Mouse (Mus musculus) erythroid progenitor cell, adult 5-6 weeks (primary cell): ENCODE results near the gene Rab35. TPM values are rescaled to one million over a fixed set of nuclear protein-coding genes. Genes with fewer than 3 reads are reported as not detected.

ENCODE experiments used
- ATAC-seq: replicated peaks from 2 replicates; pipeline ENCODE4 v1.8.0; 2016; ENCODE audit warnings: moderate number of reproducible peaks, mild to moderate bottlenecking, moderate TSS enrichment, inconsistent platforms; ENCODE audit not compliant: poor library complexity, low FRiP score, severe bottlenecking
- total RNA-seq, 2 experiments: library from RNA; stranded (forward) in 1 of 2; stranded (reverse) in 1 of 2; fragments of 150-400 nt in 1 of 2; fragments of 186-747, 209-891 nt in 1 of 2; gene quantifications; 2 replicates each; pipeline versions ENCODE4 v1.2.3 to v1.2.4; 2015 to 2017; ENCODE audit warnings: low replicate concordance in 2 of 2

The Rab35 gene
- total RNA-seq (2015; ENCODE audit: low replicate concordance) (33.5 and 53.7 TPM in 2 replicates), total RNA-seq (2017; ENCODE audit: low replicate concordance) (46.8 and 49.4 TPM in 2 replicates)

DNA sequence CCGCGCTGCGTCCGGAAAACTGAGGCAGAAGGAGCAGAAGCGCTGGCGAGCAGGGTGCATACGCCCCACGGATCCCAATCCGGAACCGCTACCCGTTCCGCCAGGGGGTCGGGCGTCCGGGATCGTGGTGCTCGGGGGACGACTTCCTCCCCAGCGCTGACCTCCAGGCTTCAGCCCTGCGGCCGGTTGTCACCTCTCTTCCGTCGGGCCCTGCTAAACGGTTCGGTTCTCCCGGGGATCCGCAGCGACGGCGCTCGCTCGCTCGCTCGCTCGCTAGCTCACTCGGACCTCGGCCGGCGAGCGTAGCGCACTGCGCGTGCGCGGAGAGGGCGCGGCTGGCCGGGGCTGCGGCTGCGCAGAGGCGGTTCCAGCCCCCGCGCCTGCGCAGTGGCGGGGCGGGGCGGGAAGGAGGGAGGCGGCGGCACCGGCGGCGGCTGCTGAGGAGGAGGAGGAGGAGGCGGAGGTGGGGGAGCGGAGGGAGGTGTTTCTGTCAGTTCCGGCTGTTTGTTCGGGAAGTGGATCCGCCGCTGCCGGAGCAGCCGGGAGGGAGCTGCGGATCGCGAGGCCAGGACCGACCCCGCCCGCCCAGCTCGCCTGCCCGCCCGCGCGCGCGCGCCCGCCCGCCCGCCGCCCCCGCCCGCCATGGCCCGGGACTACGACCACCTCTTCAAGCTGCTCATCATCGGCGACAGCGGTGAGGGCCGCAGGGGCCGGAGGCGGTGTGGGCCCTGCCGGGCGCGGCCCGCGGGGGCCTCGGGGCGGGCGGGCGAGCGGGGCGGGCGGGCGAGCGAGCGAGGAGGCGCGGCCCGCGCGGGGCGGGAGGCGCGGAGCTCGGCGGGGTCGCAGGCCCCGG lies at the start of gene Rab35:
Gene Rab35, plus strand, starts transcription at position 404 of the 853 bp plus-strand sequence.
- ATAC-seq, result peak; percentile 82

DNA sequence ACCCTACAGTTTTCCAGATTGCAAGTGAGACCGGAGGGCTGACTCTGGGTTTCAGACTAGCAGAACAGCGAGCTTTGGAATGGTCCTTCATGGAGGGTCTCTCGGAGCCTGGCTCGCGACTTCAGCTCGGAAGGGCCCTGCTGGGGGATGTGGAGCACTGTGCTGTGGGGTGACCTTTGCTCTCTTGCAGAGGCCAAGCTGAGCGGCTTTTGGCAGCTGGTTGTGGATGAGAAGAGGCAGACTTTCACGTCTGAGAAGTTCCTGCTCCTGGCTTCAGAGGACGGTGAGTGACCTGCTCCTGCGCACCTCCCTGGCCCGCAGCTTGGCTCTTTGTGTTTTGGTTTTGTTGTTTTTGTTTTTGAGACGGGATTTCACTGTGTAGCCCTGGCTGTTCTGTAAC lies 46.1 kb upstream of the Rab35 start:
- ATAC-seq, result no peak

DNA sequence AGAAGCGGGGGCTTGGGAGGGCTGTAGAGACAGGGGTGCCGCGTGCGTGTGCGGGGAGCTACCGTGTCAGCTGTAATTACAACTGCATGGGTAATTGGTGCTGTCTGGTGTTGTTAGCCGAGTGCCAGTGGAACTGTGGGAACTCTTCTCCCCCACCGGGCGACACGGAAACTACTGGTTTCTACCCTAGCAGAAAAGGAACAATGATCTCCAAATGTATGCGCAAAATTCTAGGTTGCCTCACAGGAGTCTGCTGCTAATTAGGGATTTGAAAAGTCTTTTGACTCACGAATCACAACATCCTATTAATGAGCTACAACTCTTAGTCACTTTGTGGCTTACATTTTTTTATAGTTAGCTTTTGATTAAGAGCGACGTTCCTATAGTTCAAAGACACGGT lies 45.5 kb upstream of the Rab35 start:
- no peak for ATAC-seq

DNA sequence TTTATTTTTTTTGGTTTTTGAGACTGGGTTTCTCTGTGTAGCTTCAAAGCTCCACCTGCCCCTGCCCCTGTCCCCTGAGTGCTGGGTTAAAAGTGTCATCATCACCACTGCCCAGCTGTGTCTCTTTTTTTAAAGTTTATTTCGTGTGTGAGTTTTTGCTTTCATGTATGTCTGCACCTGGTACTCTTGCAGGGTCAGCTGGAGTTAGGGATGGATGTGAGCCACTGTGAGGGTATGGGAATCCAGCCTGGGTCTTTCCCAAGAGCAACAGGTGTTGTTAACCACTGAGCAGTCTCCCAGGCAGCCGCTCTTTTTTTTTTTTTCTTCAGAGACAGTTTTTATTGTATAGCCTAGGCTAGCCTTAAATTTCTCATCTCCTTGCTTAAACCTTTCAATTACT lies 44.9 kb upstream of the Rab35 start:
- no peak for ATAC-seq

DNA sequence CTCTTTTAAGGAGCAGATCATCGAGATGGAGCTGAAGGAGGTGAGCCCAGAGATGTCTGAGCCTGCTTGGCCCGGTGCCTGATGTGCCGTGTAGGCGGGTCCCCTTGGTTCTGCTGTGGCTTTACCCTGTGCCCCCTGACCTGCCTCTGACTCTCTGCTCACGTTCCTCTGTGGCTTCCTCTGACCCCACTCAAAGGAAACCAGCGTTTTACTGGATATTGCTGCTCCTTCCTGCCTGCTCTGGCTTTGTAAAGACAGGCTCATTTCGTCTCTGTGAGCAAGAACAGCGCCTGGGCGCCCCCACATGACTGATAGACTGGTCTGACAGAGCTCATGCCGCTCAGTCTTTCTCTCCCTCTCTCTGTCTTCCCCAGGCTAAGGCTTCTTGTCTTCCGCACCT lies 40.7 kb upstream of the Rab35 start:
- no peak for ATAC-seq

DNA sequence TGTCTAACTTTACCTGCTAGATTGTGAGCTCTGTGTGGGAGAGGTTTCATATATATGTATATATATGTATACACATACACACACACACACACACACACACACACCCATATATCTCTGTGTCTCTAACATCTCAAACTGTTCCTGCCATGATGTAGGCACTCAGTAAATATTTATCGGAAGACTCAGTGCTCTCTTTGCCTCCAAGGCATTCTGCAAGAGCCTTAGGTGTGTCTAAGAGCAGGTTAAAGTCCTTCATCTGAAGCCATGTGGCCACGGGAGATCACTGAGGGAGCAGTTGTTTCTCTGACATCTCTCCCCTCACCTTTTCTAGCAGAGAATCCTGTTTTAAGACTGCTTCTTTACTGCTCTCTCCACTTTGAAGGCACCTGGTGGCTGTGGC lies 40.2 kb upstream of the Rab35 start:
- no peak for ATAC-seq

DNA sequence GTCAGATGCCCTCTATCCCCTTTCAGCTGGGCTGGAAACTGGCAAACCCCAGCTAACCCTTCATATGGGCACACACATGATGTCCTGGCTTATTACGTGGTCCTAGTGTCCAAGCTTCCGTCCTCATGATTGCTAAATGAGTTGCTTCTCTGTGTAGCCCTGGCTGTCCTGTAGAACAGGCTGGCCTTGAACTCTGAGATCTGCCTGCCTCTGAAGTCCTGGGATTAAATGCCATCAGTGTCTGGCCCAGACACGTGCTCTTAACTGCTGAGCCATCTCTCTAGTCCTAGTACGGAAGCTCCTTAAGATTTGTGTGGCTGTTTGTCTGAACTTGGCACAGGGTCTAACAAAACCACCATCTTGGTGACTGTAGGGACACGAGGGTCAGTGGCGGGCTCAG lies 28.1 kb upstream of the Rab35 start:
- ATAC-seq, result no peak

DNA sequence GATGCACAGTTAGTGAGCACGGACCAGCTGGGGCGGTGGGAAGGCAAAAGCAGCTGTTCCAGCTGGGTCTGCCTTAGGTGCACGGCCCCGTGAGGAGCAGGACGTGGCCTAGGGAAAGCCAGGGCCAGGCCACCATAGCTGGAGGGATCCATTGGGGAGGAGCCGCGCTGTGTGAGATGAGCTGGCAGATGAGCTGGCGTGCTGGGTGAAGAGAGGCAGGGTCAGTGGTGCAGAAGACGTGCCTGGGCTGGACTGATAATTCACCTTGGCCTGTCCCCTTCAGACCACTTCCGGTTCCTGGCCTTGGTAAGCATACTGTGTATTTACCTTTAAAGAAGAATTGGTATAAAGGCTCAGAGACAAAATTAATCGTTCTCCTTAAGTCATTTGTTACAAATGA lies 20.1 kb upstream of the Rab35 start:
- ATAC-seq, result peak; percentile 77

DNA sequence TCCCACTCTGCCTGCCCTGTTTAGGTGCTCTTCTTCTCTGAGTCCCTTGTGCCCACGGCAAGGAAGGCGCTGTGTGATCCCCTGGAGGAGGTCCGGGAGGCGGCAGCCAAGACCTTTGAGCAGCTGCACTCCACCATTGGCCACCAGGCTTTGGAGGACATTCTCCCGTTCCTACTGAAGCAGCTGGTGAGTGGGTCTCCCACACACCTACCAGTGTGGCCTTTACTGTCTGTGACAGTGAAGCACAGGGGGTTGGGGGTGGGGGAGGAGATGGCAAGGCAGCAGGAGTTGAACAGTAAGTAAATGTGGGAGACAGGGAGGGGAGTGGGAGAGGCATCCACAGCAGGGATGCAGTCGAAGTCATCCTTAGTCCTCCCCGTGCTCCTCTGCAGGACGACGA lies 18.4 kb upstream of the Rab35 start:
- ATAC-seq, result no peak

DNA sequence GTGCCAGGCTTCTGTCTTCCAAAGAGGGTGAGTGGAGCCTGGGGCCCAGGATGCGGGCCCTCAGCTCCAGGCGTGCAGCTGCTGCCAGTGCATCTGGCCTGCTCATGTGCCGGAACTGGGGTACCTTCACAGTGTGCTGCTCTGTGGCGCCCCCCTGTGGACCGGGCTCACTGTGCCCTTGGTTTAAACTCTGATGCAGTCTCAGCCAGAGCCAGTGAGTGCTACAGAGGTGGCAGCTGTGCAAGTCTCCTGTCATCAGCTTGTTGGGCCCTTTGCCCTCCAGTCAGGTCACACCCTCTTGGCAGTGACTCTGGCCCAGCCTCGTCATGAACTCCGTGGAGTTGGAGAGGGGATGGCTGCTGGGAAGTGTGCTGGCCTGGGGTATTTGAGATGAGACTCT lies 16.8 kb upstream of the Rab35 start:
- ATAC-seq, result peak; percentile 33; the same call in 1 of the 2 replicates

DNA sequence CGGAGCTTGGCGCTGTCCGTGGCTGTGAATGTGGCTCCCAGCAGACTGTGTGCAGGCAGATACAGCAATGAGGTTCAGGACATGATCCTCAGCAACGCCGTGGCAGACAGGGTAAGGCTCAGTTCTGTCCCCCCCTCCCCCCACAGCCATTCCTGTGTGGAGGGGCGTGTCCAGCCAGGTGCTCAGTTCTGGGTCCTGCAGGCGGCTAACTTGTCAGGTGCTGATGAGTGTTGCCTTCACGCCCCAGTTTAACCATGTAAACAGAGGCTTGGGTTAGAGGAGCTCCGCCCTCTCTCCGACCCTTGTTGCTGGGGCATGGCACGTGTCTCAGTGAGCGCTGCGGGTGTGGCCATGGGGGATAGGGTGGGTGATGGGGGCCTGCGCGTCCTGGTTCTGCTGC lies 12.0 kb upstream of the Rab35 start:
- no peak for ATAC-seq

DNA sequence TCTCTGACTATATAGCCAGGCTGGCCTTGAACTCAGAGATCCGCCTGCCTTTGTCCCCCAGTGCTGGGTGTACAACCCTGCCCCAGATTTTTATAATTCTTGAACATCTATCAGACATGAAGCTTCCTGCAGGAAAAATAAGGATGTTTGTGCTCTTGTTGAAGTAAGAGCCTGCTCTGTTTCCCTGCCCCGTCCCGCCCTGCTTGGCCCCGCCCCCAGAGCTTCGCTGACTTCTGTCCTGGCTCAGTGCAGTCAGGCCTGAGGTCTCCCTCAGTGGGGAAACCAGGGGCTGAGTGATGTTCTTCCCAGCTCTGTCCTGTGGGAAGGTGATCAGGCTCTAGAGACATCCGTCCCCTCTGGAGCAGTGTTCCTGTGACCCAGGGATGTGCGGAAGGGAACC lies 9.0 kb upstream of the Rab35 start:
- ATAC-seq, result peak; percentile 31; the same call in 1 of the 2 replicates

DNA sequence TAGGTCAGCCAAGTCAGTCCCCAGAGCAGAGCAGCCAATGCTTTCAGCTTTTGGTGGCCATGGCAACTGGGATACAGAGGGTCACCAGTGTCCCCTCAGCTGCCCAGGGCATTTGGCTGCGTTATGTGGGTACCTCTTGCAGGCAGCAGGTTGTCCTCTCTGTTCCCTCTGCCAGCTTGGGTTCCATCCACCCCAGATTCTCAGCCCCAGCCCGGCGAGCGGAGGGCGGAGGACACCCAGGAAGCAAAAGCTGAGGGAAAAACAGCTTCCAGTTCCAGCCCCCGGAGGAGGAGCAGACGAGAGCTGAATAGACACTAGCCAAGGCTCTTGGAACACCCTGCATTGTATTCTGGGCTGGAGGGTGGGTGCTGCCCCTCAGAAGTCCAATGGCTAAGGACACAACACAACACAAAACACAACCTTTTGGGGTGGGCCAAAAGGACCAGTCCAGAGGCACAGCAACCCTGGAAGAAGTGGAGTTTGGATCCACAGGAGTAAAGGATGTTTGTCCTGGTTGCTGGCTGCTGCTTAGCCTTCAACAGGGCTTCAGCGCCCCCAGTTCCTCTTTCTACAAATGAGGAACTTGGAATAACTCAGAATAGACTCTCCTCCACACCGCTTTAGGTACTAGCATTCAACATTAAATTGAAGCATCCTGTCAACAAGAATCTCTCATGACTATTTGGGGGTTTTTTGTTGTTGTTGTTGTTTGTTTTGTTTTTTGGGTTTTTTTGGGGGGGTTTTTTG lies 7.8 kb upstream of the Rab35 start:
- no peak for ATAC-seq

DNA sequence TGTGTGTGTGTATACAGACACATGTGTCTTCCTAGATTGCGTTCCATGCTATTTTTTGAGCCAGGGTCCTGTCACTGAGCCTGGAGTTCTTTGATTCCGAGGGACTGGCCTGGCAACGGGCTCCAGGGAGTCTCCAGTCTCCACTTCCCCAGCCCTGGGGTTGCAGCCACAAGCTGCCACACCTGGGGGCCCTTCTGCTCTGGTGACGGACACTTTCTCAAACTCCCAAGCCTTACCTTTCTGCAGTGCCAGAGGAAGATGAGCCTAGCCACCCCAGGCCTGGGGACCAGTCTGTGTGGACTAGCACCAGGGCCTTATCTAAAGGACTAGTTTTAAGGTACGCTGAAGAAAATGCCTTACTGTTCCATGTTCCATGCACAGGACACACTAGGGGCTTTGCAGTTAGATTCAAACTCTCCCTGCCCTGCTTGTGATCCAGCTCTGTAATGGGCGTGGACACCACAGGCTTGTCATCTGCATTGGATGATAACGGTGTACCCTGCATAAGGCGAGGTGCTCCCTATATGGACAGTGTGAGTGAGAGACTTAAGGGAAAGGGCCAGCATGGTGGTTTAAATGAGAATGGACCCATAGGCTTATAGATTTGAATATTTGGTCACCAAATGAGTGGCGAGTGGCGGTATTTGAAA lies 5.3 kb upstream of the Rab35 start:
- peak; percentile 90 for ATAC-seq

DNA sequence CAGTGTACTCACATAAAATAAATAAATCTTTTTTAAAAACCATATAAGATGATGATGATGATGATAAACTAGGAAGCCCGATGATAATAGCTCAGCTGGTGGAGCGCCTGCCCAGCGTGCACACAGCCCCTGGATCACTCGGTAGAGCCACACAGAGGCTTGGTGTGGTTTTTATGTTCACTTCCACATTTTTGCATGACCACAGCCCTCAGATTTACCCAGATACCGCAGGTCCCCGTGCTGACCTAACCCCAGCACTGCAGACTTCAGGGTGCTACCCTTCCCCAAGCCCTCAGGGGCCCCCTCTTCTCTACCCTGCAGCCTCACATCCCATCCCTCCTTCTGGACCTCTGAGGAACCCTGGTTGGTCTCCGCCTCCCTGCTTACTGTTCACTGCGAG lies 3.6 kb upstream of the Rab35 start:
- no peak for ATAC-seq

DNA sequence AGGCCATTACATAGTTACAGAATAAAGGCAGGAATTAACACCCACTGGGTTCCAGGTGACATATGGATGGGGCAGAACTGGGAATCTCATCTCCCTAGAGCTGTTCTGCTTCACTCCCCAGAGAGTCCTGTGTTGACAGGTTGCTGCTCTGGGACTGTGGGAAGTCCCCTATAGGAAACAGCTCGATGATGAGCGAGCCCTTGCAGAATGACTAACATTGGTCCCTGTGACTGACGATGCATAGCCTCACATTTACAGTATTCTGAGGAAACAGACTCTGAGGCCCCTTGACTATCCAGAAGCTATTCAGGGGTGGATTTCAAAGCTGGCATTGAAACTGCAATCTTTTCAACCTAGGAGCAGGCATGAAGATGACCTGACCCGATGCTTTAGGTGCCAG lies 2.0 kb upstream of the Rab35 start:
- ATAC-seq, result no peak

DNA sequence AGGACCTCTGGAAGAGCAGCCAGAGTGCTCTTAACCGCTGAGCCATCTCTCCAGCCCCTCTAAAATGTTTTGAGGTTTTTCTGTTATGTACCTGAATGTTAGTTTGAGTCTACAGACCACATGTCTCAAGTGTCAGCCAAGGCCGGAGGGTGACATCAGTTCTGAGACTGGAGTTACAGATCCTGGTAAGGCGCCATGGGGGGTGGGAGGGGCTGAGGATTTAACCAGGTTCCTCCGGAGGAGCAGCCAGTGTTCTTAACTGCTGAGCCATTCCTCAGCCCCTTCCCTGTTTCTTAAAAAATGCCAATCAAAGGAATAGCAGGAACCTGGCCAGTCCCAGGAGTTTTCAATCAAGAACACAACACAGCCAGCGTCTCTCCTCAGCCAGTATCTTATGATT lies 1.4 kb upstream of the Rab35 start:
- ATAC-seq, result no peak

DNA sequence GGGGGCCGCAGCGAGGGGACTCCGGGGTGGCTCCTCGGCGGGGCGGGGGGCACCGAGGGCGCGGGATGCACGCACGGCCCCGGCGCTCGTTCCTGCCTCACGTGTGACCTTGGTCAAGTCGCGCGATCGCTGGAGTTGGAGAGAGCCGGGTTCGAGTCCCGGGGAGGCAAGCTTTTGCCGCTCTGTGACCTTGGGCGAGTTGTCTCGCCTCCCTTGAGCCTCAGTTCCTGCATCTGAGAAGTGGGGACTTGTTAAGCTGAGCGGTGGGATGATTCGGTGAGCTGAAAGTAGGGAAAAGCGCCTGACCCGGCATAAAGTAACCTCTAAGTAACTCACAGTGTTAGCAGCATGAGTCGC lies 628 bp downstream of the Rab35 start:
- no peak for ATAC-seq

DNA sequence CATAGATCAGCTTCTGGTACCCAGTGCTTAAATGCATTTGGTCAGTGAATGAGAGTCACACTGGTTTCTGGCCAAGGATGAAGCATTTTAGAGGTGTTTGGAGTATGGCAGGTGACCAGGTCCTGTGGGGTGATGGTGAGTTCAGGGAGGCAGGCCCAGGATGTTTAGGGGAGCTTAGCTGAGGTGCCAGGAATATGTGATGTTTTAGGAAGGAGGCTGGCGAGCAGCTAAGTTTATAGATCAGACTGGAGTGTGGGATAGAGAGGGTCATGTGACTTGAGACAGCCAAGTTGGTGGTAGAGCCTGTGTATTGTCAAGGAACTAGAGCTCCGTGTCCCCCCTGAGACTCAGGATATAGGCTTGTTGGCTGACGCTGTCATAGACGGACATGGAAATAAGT lies 1.4 kb downstream of the Rab35 start:
- no peak for ATAC-seq

DNA sequence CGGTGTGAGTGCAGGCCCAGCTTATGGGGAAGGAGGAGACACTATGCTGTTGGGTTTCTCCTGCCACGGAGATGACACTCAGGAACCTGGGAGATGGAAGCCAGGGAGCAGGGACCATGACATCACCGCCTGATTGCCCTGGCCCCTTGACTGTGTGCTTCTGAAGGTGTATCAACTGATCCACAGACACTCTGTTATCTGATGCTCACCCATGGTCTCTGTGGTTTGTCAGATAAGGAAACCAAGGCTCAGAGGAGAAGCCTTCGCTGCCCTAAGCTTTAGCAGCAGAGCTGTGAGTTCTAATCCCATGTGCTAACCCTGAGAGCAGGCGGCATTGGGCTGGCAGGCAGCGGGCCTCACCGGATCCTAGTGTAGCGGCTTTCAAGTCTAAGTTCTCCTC lies 2.3 kb downstream of the Rab35 start:
- ATAC-seq, result peak; percentile 30

DNA sequence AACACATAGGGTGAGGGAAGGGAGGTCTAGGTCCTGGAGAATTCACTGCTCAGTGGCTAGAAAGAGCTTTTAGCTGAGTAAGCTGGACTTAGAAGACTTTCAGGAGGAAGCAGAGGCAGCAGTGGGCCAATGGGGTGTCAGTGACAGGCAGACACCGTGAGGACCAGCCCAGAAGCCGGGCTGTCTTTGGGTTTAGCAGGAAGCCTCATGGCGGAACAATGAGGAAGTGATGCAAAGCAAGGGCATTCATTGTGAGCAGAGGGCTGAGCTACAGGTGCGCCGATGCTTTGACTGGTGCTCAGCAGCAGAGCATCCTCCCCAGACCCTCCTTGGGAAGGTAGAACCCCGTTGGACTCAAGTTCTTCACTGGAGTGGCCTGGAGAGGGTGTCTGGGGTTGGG lies 3.8 kb downstream of the Rab35 start:
- no peak for ATAC-seq
